Mouse (Mus musculus) MEL (cell line): ENCODE data around the gene Selenoh. TPM values are rescaled to one million over a fixed set of nuclear protein-coding genes. Genes with fewer than 3 reads are reported as not detected.

Experiments used
- DNase-seq: peaks from one replicate; pipeline ENCODE4 v3.0.0; 2011; ENCODE audit warnings: low read depth, low spot score
- H3K27ac ChIP-seq: 2 replicates; pipeline ENCODE4 v1.5.1; 2012; ENCODE audit warnings: low read depth, mild to moderate bottlenecking, control low read depth, low read length, moderate library complexity; ENCODE audit not compliant: control insufficient read depth
- H3K27me3 ChIP-seq, 2 experiments: fragments of 150-350 bp in 1 of 2; sonication (generic) in 1 of 2; 2 replicates each; pipeline ENCODE4 v1.6.1; 2012; ENCODE audit warnings: low read length in 2 of 2, mild to moderate bottlenecking in 2 of 2, improper control_type of control experiment in 1 of 2, moderate library complexity in 1 of 2; ENCODE audit not compliant: insufficient read depth in 2 of 2, control insufficient read depth in 1 of 2
- H3K36me3 ChIP-seq, 2 experiments: 2 replicates each; pipeline ENCODE4 v1.6.1; 2012 to 2014; ENCODE audit warnings: low read length in 2 of 2, improper control_type of control experiment in 1 of 2, inconsistent platforms in 1 of 2, mild to moderate bottlenecking in 1 of 2; ENCODE audit not compliant: insufficient read depth in 2 of 2, control insufficient read depth in 1 of 2
- H3K4me1 ChIP-seq, 2 experiments: fragments of 150-350 bp in 1 of 2; sonication (generic) in 1 of 2; 2 replicates each; pipeline ENCODE4 v1.6.1; 2012; ENCODE audit warnings: low read length in 2 of 2, improper control_type of control experiment in 1 of 2, mild to moderate bottlenecking in 1 of 2; ENCODE audit not compliant: insufficient read depth in 2 of 2, control insufficient read depth in 1 of 2
- H3K4me3 ChIP-seq, 2 experiments: fragments of 150-350 bp in 1 of 2; sonication (generic) in 1 of 2; 2 replicates each; pipeline ENCODE4 v1.5.1; 2012; ENCODE audit warnings: low read depth in 2 of 2, low read length in 2 of 2, mild to moderate bottlenecking in 2 of 2, moderate library complexity in 2 of 2, control low read depth in 1 of 2, improper control_type of control experiment in 1 of 2; ENCODE audit not compliant: control insufficient read depth in 1 of 2, insufficient read depth in 1 of 2
- H3K79me2 ChIP-seq: 2 replicates; pipeline ENCODE4 v1.6.1; 2012; ENCODE audit warnings: mild to moderate bottlenecking, low read length, moderate library complexity; ENCODE audit not compliant: control insufficient read depth, poor library complexity, insufficient read depth
- H3K9ac ChIP-seq: 2 replicates; pipeline ENCODE4 v1.6.1; 2012; ENCODE audit warnings: low read depth, mild to moderate bottlenecking, control low read depth, low read length, moderate library complexity; ENCODE audit not compliant: control insufficient read depth, poor library complexity, severe bottlenecking
- H3K9me3 ChIP-seq: fragments of 150-350 bp; sonication (generic); replicated peaks from 2 replicates; pipeline ENCODE4 v1.6.1; 2012; ENCODE audit warnings: mild to moderate bottlenecking, low read length, improper control_type of control experiment, moderate library complexity; ENCODE audit not compliant: insufficient read depth
- CTCF ChIP-seq, 3 experiments: IDR thresholded peaks in 2 of 3; conservative IDR thresholded peaks in 1 of 3; 2 replicates each; pipeline ENCODE4 v1.5.1; 2011 to 2012; ENCODE audit warnings: low read length in 3 of 3, low read depth in 2 of 3, mild to moderate bottlenecking in 2 of 3, improper control_type of control experiment in 1 of 3, inconsistent platforms in 1 of 3, mixed read lengths in 1 of 3, moderate library complexity in 1 of 3; ENCODE audit not compliant: control insufficient read depth in 1 of 3, insufficient read depth in 1 of 3, poor library complexity in 1 of 3, severe bottlenecking in 1 of 3
- ELF1 ChIP-seq: IDR thresholded peaks from 2 replicates; pipeline ENCODE4 v1.6.1; 2014; ENCODE audit warnings: low read depth, mild to moderate bottlenecking, inconsistent platforms, low read length, improper control_type of control experiment, moderate library complexity
- EP300 ChIP-seq, 2 experiments: IDR thresholded peaks; 2 replicates each; pipeline ENCODE4 v1.6.1; 2011; ENCODE audit warnings: improper control_type of control experiment in 2 of 2, low read length in 2 of 2, low read depth in 1 of 2, mild to moderate bottlenecking in 1 of 2
- ETS1 ChIP-seq: IDR thresholded peaks from 2 replicates; pipeline ENCODE4 v1.6.1; 2012; ENCODE audit warnings: low read depth, mild to moderate bottlenecking, inconsistent platforms, low read length, improper control_type of control experiment, moderate library complexity
- MAFK ChIP-seq: IDR thresholded peaks from 2 replicates; pipeline ENCODE4 v1.6.1; 2011; ENCODE audit warnings: low read depth, mild to moderate bottlenecking, low read length, improper control_type of control experiment, borderline replicate concordance
- MYC ChIP-seq: IDR thresholded peaks from 2 replicates; pipeline ENCODE4 v1.6.1; 2011; ENCODE audit warnings: low read depth, mild to moderate bottlenecking, low read length, improper control_type of control experiment, moderate library complexity
- RCOR1 ChIP-seq: IDR thresholded peaks from 2 replicates; pipeline ENCODE4 v1.6.1; 2012; ENCODE audit warnings: low read depth, mild to moderate bottlenecking, inconsistent platforms, low read length, improper control_type of control experiment
- TAL1 ChIP-seq: IDR thresholded peaks from 2 replicates; pipeline ENCODE4 v1.6.1; 2012; ENCODE audit warnings: mild to moderate bottlenecking, inconsistent platforms, low read length, moderate library complexity, mixed read lengths
- TCF12 ChIP-seq: IDR thresholded peaks from 2 replicates; pipeline ENCODE4 v1.6.1; 2014; ENCODE audit warnings: low read depth, mild to moderate bottlenecking, inconsistent platforms, low read length, improper control_type of control experiment, moderate library complexity
- UBTF ChIP-seq: IDR thresholded peaks from 2 replicates; pipeline ENCODE4 v1.6.1; 2012; ENCODE audit warnings: low read depth, mild to moderate bottlenecking, inconsistent platforms, low read length, improper control_type of control experiment, moderate library complexity, borderline replicate concordance; ENCODE audit not compliant: insufficient read depth
- USF1 ChIP-seq: IDR thresholded peaks from 2 replicates; pipeline ENCODE4 v1.6.1; 2014; ENCODE audit warnings: low read depth, mild to moderate bottlenecking, inconsistent platforms, low read length, improper control_type of control experiment, moderate library complexity
- polyA plus RNA-seq, 2 experiments: library from polyadenylated mRNA; stranded (reverse) in 1 of 2; unstranded in 1 of 2; fragments of >175 nt in 1 of 2; fragments of >200 nt in 1 of 2; gene quantifications; 2 replicates each; pipeline versions ENCODE4 v1.2.1 to v1.2.4; 2012; ENCODE audit warnings: low replicate concordance in 2 of 2, low read depth in 1 of 2; ENCODE audit not compliant: insufficient read length in 2 of 2, insufficient read depth in 1 of 2, missing spikeins in 1 of 2
- total RNA-seq: library from RNA; depleted of rRNA; stranded (reverse); fragments of 300-350 nt; gene quantifications from 2 replicates; pipeline ENCODE4 v1.2.3, GENCODE M21; 2012; rRNA removed

The Selenoh gene
- total and polyA plus RNA-seq, 3 experiments: 70.7 to 79.0 TPM; not detected in 1

DNA sequence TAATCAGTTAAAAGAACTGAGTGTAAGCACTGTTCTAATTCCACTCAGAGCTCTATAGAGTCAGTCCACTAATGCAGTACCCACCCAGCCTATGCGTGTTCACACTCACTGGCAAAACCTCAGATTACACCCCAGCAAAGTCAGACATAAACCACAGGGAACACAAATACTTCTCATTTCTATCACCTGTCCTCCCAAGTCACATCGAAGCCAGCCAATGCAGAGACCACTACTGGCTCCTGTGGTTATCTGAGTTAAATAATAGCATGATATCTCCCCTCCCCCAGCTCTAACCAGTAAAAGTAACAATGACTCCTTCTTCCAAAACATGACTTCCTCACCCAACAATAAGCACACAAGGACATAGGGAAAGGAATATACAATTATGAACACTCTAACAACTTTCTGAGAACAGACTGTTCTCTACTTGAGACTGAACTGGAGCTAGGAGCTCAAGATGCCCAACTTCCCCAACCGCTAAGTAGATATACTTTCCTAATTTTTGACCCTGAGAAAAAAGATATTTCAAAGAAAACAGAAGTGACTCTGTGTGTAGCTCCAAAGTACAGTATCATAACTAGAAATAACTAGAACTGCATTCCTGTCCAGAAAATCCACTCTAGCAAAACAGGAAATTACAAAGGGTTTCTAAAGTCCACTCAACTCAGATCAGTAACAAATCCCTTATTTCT lies 47.0 kb downstream of the Selenoh start:
- no peak overlapping the region for H3K27ac ChIP-seq
- no peak for TF ChIP-seq MYC
- H3K9ac ChIP-seq: no peak overlapping the region
- H3K36me3 ChIP-seq: peaks cover 3 to 37% of the 10 kb centered on the region in 2 experiments; a peak in 3 of 4 replicates
- no peaks in the 10 kb centered on the region for H3K9me3 ChIP-seq
- peaks cover 13 to 21% of the 10 kb centered on the region in 2 experiments for H3K4me1 ChIP-seq
- peak; percentile 48 for DNase-seq
- peaks cover 6% of the 10 kb centered on the region; the same call in 1 of the 2 replicates for H3K79me2 ChIP-seq
- no peak overlapping the region for H3K4me3 ChIP-seq
- no peaks in the 10 kb centered on the region for H3K27me3 ChIP-seq

- Histone ChIP-seq H3K4me1 (peaks cover 13 to 21% of the 10 kb centered on the region in 2 experiments), H3K79me2 (peaks cover 6% of the 10 kb centered on the region; the same call in 1 of the 2 replicates), H3K27ac (no peak overlapping the region), H3K9me3 (no peaks in the 10 kb centered on the region), H3K27me3 (no peaks in the 10 kb centered on the region), H3K9ac (no peak overlapping the region), H3K4me3 (no peak overlapping the region), H3K36me3 (peaks cover 3 to 39% of the 10 kb centered on the region in 2 experiments)
- TF ChIP-seq TAL1 (no peak), EP300 (IDR thresholded peaks at IDR 0.05; ENCODE audit: low read depth in 1 of 2, low read length in 2 of 2) (peak in 1 of 2 experiments; percentile 25; a peak in 1 of 4 replicates), RCOR1 (peak; percentile 52; the same call in 1 of the 2 replicates), TCF12 (no peak)
- no peak for DNase-seq
Measured at GRCm38 (mm10) chr2:84622668-84623067, 47.9 kb downstream of the Selenoh start.

GRCm38 (mm10) chr2:84619646-84620340 lies 50.8 kb downstream of the Selenoh start:
- no peak for DNase-seq
- H3K4me3 ChIP-seq: no peak overlapping the region
- no peak overlapping the region for H3K9ac ChIP-seq
- peaks cover 13 to 21% of the 10 kb centered on the region in 2 experiments for H3K4me1 ChIP-seq
- H3K27ac ChIP-seq: no peak overlapping the region
- H3K27me3 ChIP-seq: no peaks in the 10 kb centered on the region
- peaks cover 12 to 39% of the 10 kb centered on the region in 2 experiments for H3K36me3 ChIP-seq
- no peaks in the 10 kb centered on the region for H3K79me2 ChIP-seq
- H3K9me3 ChIP-seq: no peaks in the 10 kb centered on the region
- TF ChIP-seq UBTF (no peak), CTCF (IDR thresholded peaks at IDR 0.05 in 2 of 3, conservative IDR thresholded peaks at IDR 0.05 in 1 of 3; ENCODE audit: control insufficient read depth in 1 of 3, insufficient read depth in 1 of 3, low read depth in 2 of 3, low read length in 3 of 3, poor library complexity in 1 of 3, severe bottlenecking in 1 of 3) (no peak), TCF12 (no peak), USF1 (no peak), ELF1 (no peak), MAFK (no peak), TAL1 (no peak), ETS1 (no peak)

Other genes with a start within 250 kb of the Selenoh start
- gene Calcrl, start 245.4 kb downstream of the Selenoh start, total RNA-seq: not detected in 2 replicates
- gene Calcrl, start 245.4 kb downstream of the Selenoh start, polyA plus RNA-seq: not detected
- gene Tfpi, start 194.0 kb downstream of the Selenoh start, total RNA-seq: 0.82 and 1.1 TPM in 2 replicates
- 1 to 10 TPM in 1 of 2 experiments, not detected in 1; 2.5 TPM for gene Tfpi, start 194.0 kb downstream of the Selenoh start, polyA plus RNA-seq
- gene Ctnnd1, start 20.0 kb downstream of the Selenoh start, total RNA-seq: 11.5 and 12.7 TPM in 2 replicates
- 10 to 100 TPM in 1 of 2 experiments, not detected in 1; 31.6 TPM for gene Ctnnd1, start 20.0 kb downstream of the Selenoh start, polyA plus RNA-seq
- gene Btbd18, start 11.7 kb downstream of the Selenoh start, total RNA-seq: 0.04 TPM in 1 of 2 replicates, not detected in the other
- gene Btbd18, start 11.7 kb downstream of the Selenoh start, polyA plus RNA-seq: under 1 TPM in 1 of 2 experiments, not detected in 1; 0.07 TPM
- gene Gm28635, start 7.3 kb upstream of the Selenoh start, total RNA-seq: 0.19 TPM in 1 of 2 replicates, not detected in the other
- gene Gm28635, start 7.3 kb upstream of the Selenoh start, polyA plus RNA-seq: not detected
- gene Med19, start 7.6 kb upstream of the Selenoh start, total RNA-seq: 13.9 and 18.8 TPM in 2 replicates
- gene Med19, start 7.6 kb upstream of the Selenoh start, polyA plus RNA-seq: 10 to 100 TPM in 1 of 2 experiments, not detected in 1; 26.0 TPM
- gene Tmx2, start 8.4 kb upstream of the Selenoh start, total RNA-seq: 54.2 and 66.8 TPM in 2 replicates
- 10 to 100 TPM in 1 of 2 experiments, not detected in 1; 64.6 TPM for gene Tmx2, start 8.4 kb upstream of the Selenoh start, polyA plus RNA-seq
- 26.4 and 29.3 TPM in 2 replicates for gene Zdhhc5, start 44.4 kb upstream of the Selenoh start, total RNA-seq
- gene Zdhhc5, start 44.4 kb upstream of the Selenoh start, polyA plus RNA-seq: 10 to 100 TPM in 1 of 2 experiments, not detected in 1; 42.9 TPM
- gene Clp1, start 56.6 kb upstream of the Selenoh start, total RNA-seq: 27.1 and 29.1 TPM in 2 replicates
- 10 to 100 TPM in 1 of 2 experiments, not detected in 1; 29.8 TPM for gene Clp1, start 56.6 kb upstream of the Selenoh start, polyA plus RNA-seq
- not detected in 2 replicates for gene Ypel4, start 63.3 kb upstream of the Selenoh start, total RNA-seq
- gene Ypel4, start 63.3 kb upstream of the Selenoh start, polyA plus RNA-seq: under 1 TPM in 1 of 2 experiments, not detected in 1; 0.06 TPM
- gene Gm19426, start 72.9 kb upstream of the Selenoh start, total RNA-seq: not detected in 2 replicates
- not detected for gene Gm19426, start 72.9 kb upstream of the Selenoh start, polyA plus RNA-seq
- gene Serping1, start 104.7 kb upstream of the Selenoh start, total RNA-seq: not detected in 2 replicates
- gene Serping1, start 104.7 kb upstream of the Selenoh start, polyA plus RNA-seq: not detected
- gene Ube2l6, start 128.1 kb upstream of the Selenoh start, total RNA-seq: 8.8 and 17.5 TPM in 2 replicates
- 10 to 100 TPM in 1 of 2 experiments, not detected in 1; 37.0 TPM for gene Ube2l6, start 128.1 kb upstream of the Selenoh start, polyA plus RNA-seq
- not detected in 2 replicates for gene Smtnl1, start 151.9 kb upstream of the Selenoh start, total RNA-seq
- not detected for gene Smtnl1, start 151.9 kb upstream of the Selenoh start, polyA plus RNA-seq
- gene Timm10, start 156.2 kb upstream of the Selenoh start, total RNA-seq: 165 and 193 TPM in 2 replicates
- 100 to 1,000 TPM in 1 of 2 experiments, not detected in 1; 129 TPM for gene Timm10, start 156.2 kb upstream of the Selenoh start, polyA plus RNA-seq
- gene Slc43a1, start 168.1 kb upstream of the Selenoh start, total RNA-seq: 93.3 and 131 TPM in 2 replicates
- 100 to 1,000 TPM in 1 of 2 experiments, 10 to 100 TPM in 1; 69.8 to 108 TPM for gene Slc43a1, start 168.1 kb upstream of the Selenoh start, polyA plus RNA-seq
- gene Rtn4rl2, start 215.9 kb upstream of the Selenoh start, total RNA-seq: 0.12 TPM in 1 of 2 replicates, not detected in the other
- 1 to 10 TPM in 1 of 2 experiments, not detected in 1; 1.1 TPM for gene Rtn4rl2, start 215.9 kb upstream of the Selenoh start, polyA plus RNA-seq